19 mouse cellular contexts compared by ENCODE assay signal in genomic region chr8:11889156-11890018, GRCm38 (mm10). TPM values are rescaled to one million over a fixed set of nuclear protein-coding genes. Genes with fewer than 3 reads are reported as not detected.
DNase-seq lines count a peak whose midpoint lies in the region; ATAC-seq lines count a peak whose summit lies in the region.
"Had no signal": no experiment of that assay in that cellular context is flagged by ENCODE, and none has a peak within 500 bp of the region (broad histone marks: within the 10 kb centered on the region; RNA-seq: fewer than 3 reads in every experiment).

No protein-coding gene starts in this region.

- DNase-seq in 416B (ENCODE audit: low read depth): peak; percentile 22
- peak; percentile 62 for DNase-seq in embryo, embryonic 10 days (ENCODE audit: low spot score)
- DNase-seq in midbrain, embryonic 11.5 days (ENCODE audit: low spot score, missing footprints): peak; percentile 90
- no peak for DNase-seq in lung, postnatal 36 days
- no peak for DNase-seq in thymus, postnatal 0 days (ENCODE audit: low spot score)
- no peak for DNase-seq in MN1 (ENCODE audit: low spot score)
- no peak for DNase-seq in heart, postnatal 14 days
- DNase-seq: cerebellum, postnatal 10 days; gastrocnemius, adult 2 months; liver, embryonic 13.5 days; lung, postnatal 4 days; right cerebral cortex, postnatal 25 days; thymus, postnatal 36 days had no signal

- H3K4me3 ChIP-seq in forebrain, embryonic 16.5 days (replicated peaks; ENCODE audit: low read length): no peak overlapping the region
- no peak overlapping the region for H3K4me3 ChIP-seq in midbrain, embryonic 11.5 days (ENCODE audit: low read depth, low read length)
- H3K4me3 ChIP-seq: gastrocnemius, adult 2 months; hindbrain, embryonic 15.5 days; kidney, embryonic 15.5 days; liver, embryonic 13.5 days had no signal

- intact Hi-C loops in heart, postnatal 14 days (cut with DNase I): no loop called here

- no peak overlapping the region for H3K4me2 ChIP-seq in forebrain, embryonic 16.5 days (ENCODE audit: low read length)
- no peak overlapping the region for H3K4me2 ChIP-seq in midbrain, embryonic 11.5 days
- H3K4me2 ChIP-seq: heart, embryonic 11.5 days; hindbrain, embryonic 15.5 days; kidney, embryonic 15.5 days; liver, embryonic 13.5 days had no signal

- H3K36me3 ChIP-seq in forebrain, embryonic 16.5 days (ENCODE audit: control insufficient read depth, insufficient read depth): no peaks in the 10 kb centered on the region
- H3K36me3 ChIP-seq in midbrain, embryonic 11.5 days (ENCODE audit: control insufficient read depth, insufficient read depth, low read length): no peaks in the 10 kb centered on the region
- H3K36me3 ChIP-seq: hindbrain, embryonic 15.5 days; kidney, embryonic 15.5 days; liver, embryonic 13.5 days had no signal

- no peak overlapping the region for H3K9ac ChIP-seq in forebrain, embryonic 16.5 days (replicated peaks; ENCODE audit: low read depth, low read length)
- H3K9ac ChIP-seq in midbrain, embryonic 11.5 days (ENCODE audit: low read length): peak overlapping the region; percentile 4; the same call in 1 of the 2 replicates
- H3K9ac ChIP-seq: hindbrain, embryonic 15.5 days; kidney, embryonic 15.5 days; liver, embryonic 13.5 days had no signal

- H3K9me3 ChIP-seq in forebrain, embryonic 16.5 days (ENCODE audit: control insufficient read depth, low read length): no peaks in the 10 kb centered on the region
- no peaks in the 10 kb centered on the region for H3K9me3 ChIP-seq in midbrain, embryonic 11.5 days (ENCODE audit: control insufficient read depth, low read length)
- H3K9me3 ChIP-seq: hindbrain, embryonic 15.5 days; kidney, embryonic 15.5 days; liver, embryonic 13.5 days had no signal

- ATAC-seq in forebrain, embryonic 16.5 days: peak; percentile 56; the same call in 1 of the 2 replicates
- ATAC-seq in midbrain, embryonic 11.5 days (ENCODE audit: low FRiP score): peak; percentile 77
- ATAC-seq: CD4-positive, CD25-positive, alpha-beta regulatory T cell, adult 4 months had no signal

- H3K27ac ChIP-seq in forebrain, embryonic 16.5 days (ENCODE audit: low read length): peak overlapping the region; percentile 61; the same call in 1 of the 2 replicates
- peak overlapping the region; percentile 76 for H3K27ac ChIP-seq in midbrain, embryonic 11.5 days (ENCODE audit: low read depth, low read length)
- H3K27ac ChIP-seq: gastrocnemius, adult 2 months; hindbrain, embryonic 15.5 days; kidney, embryonic 15.5 days; liver, embryonic 13.5 days had no signal

- H3K4me1 ChIP-seq in forebrain, embryonic 16.5 days (replicated peaks; ENCODE audit: control insufficient read depth, insufficient read depth, low read length): peaks cover 20% of the 10 kb centered on the region
- H3K4me1 ChIP-seq in midbrain, embryonic 11.5 days (ENCODE audit: control insufficient read depth, insufficient read depth, low read length): peaks cover 26% of the 10 kb centered on the region
- H3K4me1 ChIP-seq: kidney, embryonic 15.5 days; liver, embryonic 13.5 days had no signal

- WGBS in forebrain, embryonic 16.5 days: 21% methylated on average over 7 of the region's 7 CpGs
- WGBS in midbrain, embryonic 11.5 days: 37% methylated on average over 7 of the region's 7 CpGs

- H3K27me3 ChIP-seq in forebrain, embryonic 16.5 days (replicated peaks; ENCODE audit: control insufficient read depth, insufficient read depth, low read length): peaks cover under 1% of the 10 kb centered on the region; the same call in 1 of the 2 replicates
- no peaks in the 10 kb centered on the region for H3K27me3 ChIP-seq in midbrain, embryonic 11.5 days (ENCODE audit: control insufficient read depth, insufficient read depth, low read length)
- H3K27me3 ChIP-seq: hindbrain, embryonic 15.5 days; kidney, embryonic 15.5 days; liver, embryonic 13.5 days had no signal

RNA-seq across cellular contexts. Expression of gene Tex29, which starts 49.1 kb away (rescaled TPM):
- polyA plus RNA-seq in forebrain, embryonic 16.5 days (2015; fragmentation: Nextera tagmentation; extraction: Ambion mirVana): 0.52 and 0.66 TPM in 2 replicates
- not detected in 2 replicates for polyA plus RNA-seq in midbrain, embryonic 11.5 days (2014; fragmentation: Nextera tagmentation; extraction: Ambion mirVana)
- polyA plus RNA-seq in thymus, postnatal 0 days (2015; fragmentation: Nextera tagmentation; extraction: Ambion mirVana): not detected in 2 replicates
- not detected for total RNA-seq in heart, postnatal 14 days (2021)
- total RNA-seq: gastrocnemius, adult 2 months; left cerebral cortex, postnatal 36 days had no signal
- polyA plus RNA-seq: CD4-positive, CD25-positive, alpha-beta regulatory T cell, adult 4 months; heart, embryonic 11.5 days; kidney, embryonic 15.5 days; liver, embryonic 13.5 days had no signal

Comparison
In these comparisons a context has a peak if more than half of its experiments do, and no peak if none do; other contexts are left out.
1. DNase-seq: peak in 416B (single experiment), embryo, embryonic 10 days (single experiment) and midbrain, embryonic 11.5 days (single experiment); none in lung, postnatal 36 days (single experiment), thymus, postnatal 0 days (single experiment), MN1 (single experiment) and heart, postnatal 14 days (0 of 2).